Mouse (Mus musculus): ENCODE data around the gene Cavin2. TPM values are rescaled to one million over a fixed set of nuclear protein-coding genes. Genes with fewer than 3 reads are reported as not detected.

The Cavin2 gene
- polyA plus RNA-seq, 1 experiment from 2014 or later: 20.8 TPM

DNA sequence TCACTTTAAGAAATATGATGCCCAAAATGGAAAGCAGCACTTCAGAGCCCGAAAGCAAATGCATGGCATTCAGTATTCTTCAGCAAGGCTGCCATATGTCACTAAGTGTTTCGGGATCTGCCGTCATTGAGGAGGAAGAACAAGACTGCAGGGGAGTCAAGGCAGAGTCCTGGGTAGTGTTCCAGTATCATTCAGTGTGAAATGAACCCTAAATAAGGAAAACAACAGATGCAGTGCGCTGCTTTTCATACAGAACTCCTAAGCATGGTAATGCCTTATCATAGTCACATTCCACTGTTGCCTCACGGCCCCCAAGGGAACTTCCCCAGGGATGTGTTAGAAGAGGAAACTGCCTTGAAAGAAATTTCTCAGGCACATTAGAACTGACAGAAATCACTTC lies 21.8 kb upstream of the Cavin2 start:
- Histone ChIP-seq H3K27me3 (ENCODE audit: control insufficient read depth, insufficient read depth, low read length) (no peaks in the 10 kb centered on the region), H3K4me1 (ENCODE audit: control insufficient read depth, insufficient read depth, low read length) (peaks cover 14% of the 10 kb centered on the region; the same call in 1 of the 2 replicates), H3K9ac (ENCODE audit: low read depth, low read length) (no peak overlapping the region), H3K27ac (ENCODE audit: low read depth, low read length) (no peak overlapping the region), H3K9me3 (ENCODE audit: control insufficient read depth, low read length) (no peaks in the 10 kb centered on the region), H3K4me2 (replicated peaks; ENCODE audit: low read depth, low read length) (no peak overlapping the region), H3K36me3 (ENCODE audit: control insufficient read depth, insufficient read depth, low read length) (no peaks in the 10 kb centered on the region), H3K4me3 (ENCODE audit: low read length) (no peak overlapping the region)
- WGBS: 30% methylated on average over 5 of the region's 5 CpGs
- no peak for ATAC-seq (ENCODE audit: low FRiP score, low TSS enrichment)

DNA sequence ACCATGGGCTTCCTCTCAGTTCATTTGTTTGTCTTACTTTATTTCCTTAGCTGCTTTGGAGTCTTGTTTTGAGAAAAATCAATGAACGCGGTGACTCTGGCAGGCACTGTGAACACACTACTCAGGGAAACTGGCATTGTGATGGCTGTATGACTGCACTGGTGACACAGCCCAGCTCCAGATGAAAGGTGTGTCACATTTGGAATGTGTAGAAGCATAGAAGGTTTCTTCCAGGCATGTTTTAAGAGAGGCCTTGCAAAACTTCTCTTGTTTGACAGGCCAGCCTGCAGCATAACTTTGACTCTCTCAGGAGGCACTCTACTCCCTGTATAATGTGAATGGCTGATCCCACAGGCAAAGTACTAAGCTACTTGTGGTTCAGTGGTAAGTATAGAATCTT lies 20.7 kb upstream of the Cavin2 start:
- no peak overlapping the region for H3K27ac ChIP-seq (ENCODE audit: low read depth, low read length)
- 67% methylated on average over 2 of the region's 2 CpGs for WGBS
- no peak for ATAC-seq (ENCODE audit: low FRiP score, low TSS enrichment)
- no peaks in the 10 kb centered on the region for H3K36me3 ChIP-seq (ENCODE audit: control insufficient read depth, insufficient read depth, low read length)
- no peaks in the 10 kb centered on the region for H3K9me3 ChIP-seq (ENCODE audit: control insufficient read depth, low read length)
- H3K27me3 ChIP-seq (ENCODE audit: control insufficient read depth, insufficient read depth, low read length): no peaks in the 10 kb centered on the region
- peaks cover 14% of the 10 kb centered on the region; the same call in 1 of the 2 replicates for H3K4me1 ChIP-seq (ENCODE audit: control insufficient read depth, insufficient read depth, low read length)
- H3K4me2 ChIP-seq (replicated peaks; ENCODE audit: low read depth, low read length): no peak overlapping the region
- no peak overlapping the region for H3K4me3 ChIP-seq (ENCODE audit: low read length)
- no peak overlapping the region for H3K9ac ChIP-seq (ENCODE audit: low read depth, low read length)

DNA sequence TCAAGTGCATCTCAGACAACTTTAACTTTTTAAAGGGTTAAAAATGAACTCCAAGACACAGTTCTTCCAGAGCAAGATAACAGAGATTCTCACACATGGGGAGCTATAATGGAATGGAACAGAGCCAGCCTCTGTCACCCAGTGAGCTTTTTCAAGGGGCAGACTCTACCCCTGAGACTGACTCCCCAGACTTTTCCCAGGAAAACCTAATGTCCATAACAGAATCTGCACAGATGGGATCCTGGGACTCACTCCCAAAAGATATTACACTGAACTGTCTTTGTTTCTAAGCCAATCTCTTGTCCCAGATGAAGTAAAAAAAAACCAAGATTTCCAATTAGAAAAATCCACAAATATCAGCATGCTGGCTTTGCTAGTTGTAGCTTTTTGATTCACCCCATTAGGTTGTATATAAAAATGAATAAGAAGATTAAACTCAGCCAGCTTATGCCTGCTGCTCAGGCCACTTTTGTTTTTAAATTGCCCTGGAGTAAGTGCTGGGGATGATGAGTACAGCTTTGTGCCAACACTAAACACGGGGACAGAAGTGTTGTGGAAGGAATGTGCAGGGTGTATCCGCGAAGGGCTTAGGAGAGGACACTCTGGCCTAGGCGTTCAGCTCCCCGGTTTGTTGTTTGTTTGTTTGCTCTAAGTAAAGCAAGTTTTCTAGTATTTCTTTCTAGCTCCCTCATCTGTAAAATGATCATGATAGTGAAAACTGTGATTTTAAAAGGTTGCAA lies 18.6 kb upstream of the Cavin2 start:
- H3K4me1 ChIP-seq (ENCODE audit: control insufficient read depth, insufficient read depth, low read length): peaks cover 10% of the 10 kb centered on the region; the same call in 1 of the 2 replicates
- H3K9ac ChIP-seq (ENCODE audit: low read depth, low read length): no peak overlapping the region
- no peak overlapping the region for H3K4me2 ChIP-seq (replicated peaks; ENCODE audit: low read depth, low read length)
- no peak overlapping the region for H3K4me3 ChIP-seq (ENCODE audit: low read length)
- no peaks in the 10 kb centered on the region for H3K9me3 ChIP-seq (ENCODE audit: control insufficient read depth, low read length)
- no peak for ATAC-seq (ENCODE audit: low FRiP score, low TSS enrichment)
- no peaks in the 10 kb centered on the region for H3K36me3 ChIP-seq (ENCODE audit: control insufficient read depth, insufficient read depth, low read length)
- WGBS: 69% methylated on average over 5 of the region's 5 CpGs
- H3K27ac ChIP-seq (ENCODE audit: low read depth, low read length): no peak overlapping the region
- no peaks in the 10 kb centered on the region for H3K27me3 ChIP-seq (ENCODE audit: control insufficient read depth, insufficient read depth, low read length)

DNA sequence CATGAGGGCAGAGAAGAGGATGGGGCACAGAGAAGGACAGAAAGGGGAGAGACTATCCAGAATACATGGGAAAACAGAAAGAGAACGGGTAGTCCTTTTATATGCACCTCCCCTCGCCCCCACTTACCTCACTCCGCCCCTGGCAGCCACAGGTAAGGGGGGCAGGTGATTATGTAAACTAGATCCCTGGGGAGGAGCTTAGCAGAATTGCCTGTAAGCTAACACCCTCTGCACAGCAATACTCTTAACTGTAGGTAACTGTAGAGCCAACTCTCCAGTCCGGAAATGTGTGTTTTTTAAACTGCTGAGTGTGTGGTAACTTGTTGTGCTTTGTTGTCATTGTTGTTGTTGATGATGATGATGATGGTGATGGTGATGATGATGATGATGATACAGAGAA lies 17.1 kb upstream of the Cavin2 start:
- Histone ChIP-seq H3K27me3 (ENCODE audit: control insufficient read depth, insufficient read depth, low read length) (no peaks in the 10 kb centered on the region), H3K9me3 (ENCODE audit: control insufficient read depth, low read length) (no peaks in the 10 kb centered on the region), H3K4me2 (replicated peaks; ENCODE audit: low read depth, low read length) (no peak overlapping the region), H3K4me3 (ENCODE audit: low read length) (no peak overlapping the region), H3K4me1 (ENCODE audit: control insufficient read depth, insufficient read depth, low read length) (peaks cover 7% of the 10 kb centered on the region; the same call in 1 of the 2 replicates), H3K36me3 (ENCODE audit: control insufficient read depth, insufficient read depth, low read length) (no peaks in the 10 kb centered on the region), H3K27ac (ENCODE audit: low read depth, low read length) (no peak overlapping the region), H3K9ac (ENCODE audit: low read depth, low read length) (no peak overlapping the region)
- 55% methylated on average over 4 of the region's 4 CpGs for WGBS
- ATAC-seq (ENCODE audit: low FRiP score, low TSS enrichment): no peak

DNA sequence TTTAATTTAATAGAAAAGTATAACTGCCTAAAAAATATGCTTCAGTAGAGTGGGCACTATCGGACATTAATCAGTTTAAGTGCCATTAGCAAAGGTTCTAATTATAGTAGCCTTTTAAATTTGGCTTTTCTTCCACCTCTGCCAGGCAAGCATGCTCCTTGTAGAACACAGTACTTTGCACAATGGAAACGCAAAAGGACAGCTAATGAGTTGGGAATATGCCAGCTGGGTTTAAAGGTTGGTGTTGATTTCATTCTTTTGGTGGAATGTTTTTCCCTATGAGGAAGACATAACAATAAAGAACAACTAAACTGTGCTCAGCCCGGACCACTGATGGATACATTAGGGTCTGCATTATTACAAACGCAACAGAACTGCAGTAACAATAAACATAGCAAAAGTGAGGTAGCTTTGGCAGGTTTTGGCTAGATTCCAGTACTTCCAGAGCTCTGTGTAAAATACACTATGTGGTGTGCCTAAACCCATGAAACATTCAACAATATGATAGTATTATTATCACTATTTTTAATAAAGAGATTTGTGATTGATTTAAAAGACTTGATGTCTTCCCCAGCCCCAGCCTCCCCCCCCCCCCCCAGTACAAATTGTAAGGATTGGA lies 16.2 kb upstream of the Cavin2 start:
- no peaks in the 10 kb centered on the region for H3K36me3 ChIP-seq (ENCODE audit: control insufficient read depth, insufficient read depth, low read length)
- no peaks in the 10 kb centered on the region for H3K4me1 ChIP-seq (ENCODE audit: control insufficient read depth, insufficient read depth, low read length)
- 74% methylated on average over 4 of the region's 4 CpGs for WGBS
- H3K9ac ChIP-seq (ENCODE audit: low read depth, low read length): no peak overlapping the region
- H3K9me3 ChIP-seq (ENCODE audit: control insufficient read depth, low read length): no peaks in the 10 kb centered on the region
- no peak overlapping the region for H3K27ac ChIP-seq (ENCODE audit: low read depth, low read length)
- H3K4me2 ChIP-seq (replicated peaks; ENCODE audit: low read depth, low read length): no peak overlapping the region
- H3K27me3 ChIP-seq (ENCODE audit: control insufficient read depth, insufficient read depth, low read length): no peaks in the 10 kb centered on the region
- no peak overlapping the region for H3K4me3 ChIP-seq (ENCODE audit: low read length)
- ATAC-seq (ENCODE audit: low FRiP score, low TSS enrichment): no peak

DNA sequence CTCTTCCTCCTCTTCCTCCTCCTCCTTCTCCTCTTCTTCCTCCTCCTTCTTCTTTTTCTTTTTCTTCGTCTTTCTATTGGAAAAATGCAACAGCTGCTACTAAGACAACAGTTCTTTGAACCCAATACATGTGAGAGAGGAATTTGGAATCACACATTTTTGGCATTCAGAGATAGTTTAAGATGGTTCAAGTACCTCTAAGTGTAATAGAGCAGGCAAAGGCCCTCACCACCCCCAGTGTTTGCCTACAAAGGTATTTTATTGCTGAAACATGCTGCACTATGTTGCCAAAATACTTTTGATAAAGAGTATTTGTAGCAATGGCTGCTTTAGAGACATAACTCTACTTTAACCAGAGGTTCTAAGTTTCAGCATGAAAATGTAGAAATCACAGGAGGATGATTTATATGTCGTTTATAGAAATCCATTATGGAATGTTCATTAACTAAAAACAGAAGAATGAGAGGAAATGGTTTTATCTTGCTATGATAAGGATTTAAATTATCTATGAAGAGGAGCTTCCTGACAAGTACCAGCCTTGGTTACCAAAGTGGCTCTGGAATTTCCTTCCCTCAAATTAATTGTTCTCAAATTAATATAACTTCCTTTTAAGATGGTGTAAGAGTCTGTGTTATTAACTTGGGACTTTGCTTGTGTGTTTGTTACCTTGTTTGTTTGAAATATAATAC lies 10.9 kb upstream of the Cavin2 start:
- H3K9me3 ChIP-seq (ENCODE audit: control insufficient read depth, low read length): no peaks in the 10 kb centered on the region
- no peaks in the 10 kb centered on the region for H3K4me1 ChIP-seq (ENCODE audit: control insufficient read depth, insufficient read depth, low read length)
- no peak overlapping the region for H3K4me3 ChIP-seq (ENCODE audit: low read length)
- WGBS: 83% methylated on average over 2 of the region's 2 CpGs
- no peak overlapping the region for H3K27ac ChIP-seq (ENCODE audit: low read depth, low read length)
- no peak overlapping the region for H3K9ac ChIP-seq (ENCODE audit: low read depth, low read length)
- no peaks in the 10 kb centered on the region for H3K36me3 ChIP-seq (ENCODE audit: control insufficient read depth, insufficient read depth, low read length)
- no peak overlapping the region for H3K4me2 ChIP-seq (replicated peaks; ENCODE audit: low read depth, low read length)
- ATAC-seq (ENCODE audit: low FRiP score, low TSS enrichment): no peak
- H3K27me3 ChIP-seq (ENCODE audit: control insufficient read depth, insufficient read depth, low read length): no peaks in the 10 kb centered on the region

DNA sequence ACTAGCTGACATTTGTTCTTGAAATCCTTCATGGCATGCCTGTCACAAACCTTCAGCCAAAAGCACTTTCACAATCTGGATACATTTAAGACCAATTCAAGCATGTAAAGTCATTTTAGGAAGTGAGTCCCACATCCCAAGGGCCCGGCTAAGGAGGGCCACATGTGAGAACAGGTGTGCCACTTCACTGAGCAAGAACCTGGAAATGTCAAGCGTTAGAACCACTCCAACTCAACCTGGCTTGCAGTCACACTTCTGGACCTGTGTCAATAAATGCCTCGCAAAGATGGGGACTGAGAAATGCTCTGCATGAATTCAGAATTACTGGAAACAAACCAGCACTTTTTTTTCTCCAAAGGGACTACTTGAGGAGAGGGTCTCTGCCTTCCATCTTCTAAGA lies 725 bp upstream of the Cavin2 start:
- Histone ChIP-seq H3K27ac (ENCODE audit: low read depth, low read length) (peak overlapping the region; percentile 62; the same call in 1 of the 2 replicates), H3K4me3 (ENCODE audit: low read length) (no peak overlapping the region)
- 62% methylated on average over 3 of the region's 3 CpGs for WGBS

DNA sequence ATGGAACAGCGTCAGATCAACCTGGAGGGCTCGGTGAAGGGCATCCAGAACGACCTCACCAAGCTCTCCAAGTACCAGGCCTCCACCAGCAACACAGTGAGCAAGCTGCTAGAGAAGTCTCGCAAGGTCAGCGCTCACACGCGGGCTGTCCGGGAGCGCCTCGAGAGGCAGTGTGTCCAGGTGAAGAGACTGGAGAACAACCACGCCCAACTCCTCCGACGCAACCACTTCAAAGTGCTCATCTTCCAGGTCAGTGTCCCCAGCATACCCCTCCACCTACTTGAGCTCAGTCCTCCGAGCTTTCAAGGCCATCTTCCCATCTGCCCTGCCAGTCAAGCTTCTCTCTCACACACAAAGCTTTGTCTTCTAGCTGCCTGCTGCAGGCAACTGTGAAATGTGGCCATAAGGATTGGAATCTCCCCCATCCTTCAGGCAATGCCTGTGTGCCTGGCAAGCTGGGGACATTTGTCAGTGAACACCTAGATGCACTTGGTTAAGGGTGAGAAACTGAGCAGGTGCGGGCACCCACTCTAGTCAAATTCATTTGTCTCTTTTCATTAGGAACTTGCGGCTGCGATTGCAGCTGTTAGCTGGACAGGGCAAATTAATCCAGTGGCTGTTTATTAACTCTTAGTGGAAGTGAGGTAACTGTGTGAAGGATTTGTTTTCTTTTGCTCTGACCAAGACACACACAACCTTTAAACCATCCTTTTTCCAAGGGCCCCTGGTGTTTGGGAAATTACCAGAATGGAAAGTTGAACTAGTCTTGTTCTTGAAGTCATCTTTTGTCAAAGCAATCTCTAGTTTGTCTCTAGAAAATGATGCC lies 907 bp downstream of the Cavin2 start:
- no peaks in the 10 kb centered on the region for H3K9me3 ChIP-seq (ENCODE audit: control insufficient read depth, low read length)
- peak overlapping the region; percentile 34 for H3K4me2 ChIP-seq (replicated peaks; ENCODE audit: low read depth, low read length)
- WGBS: 76% methylated on average over 17 of the region's 17 CpGs
- H3K36me3 ChIP-seq (ENCODE audit: control insufficient read depth, insufficient read depth, low read length): no peaks in the 10 kb centered on the region
- H3K27me3 ChIP-seq (ENCODE audit: control insufficient read depth, insufficient read depth, low read length): no peaks in the 10 kb centered on the region
- H3K9ac ChIP-seq (ENCODE audit: low read depth, low read length): peak overlapping the region; percentile 35; the same call in 1 of the 2 replicates
- peak overlapping the region; percentile 44; the same call in 1 of the 2 replicates for H3K27ac ChIP-seq (ENCODE audit: low read depth, low read length)
- peak overlapping the region; percentile 26 for H3K4me3 ChIP-seq (ENCODE audit: low read length)
- ATAC-seq (ENCODE audit: low FRiP score, low TSS enrichment): peak; percentile 25; the same call in 1 of the 2 replicates
- H3K4me1 ChIP-seq (ENCODE audit: control insufficient read depth, insufficient read depth, low read length): peaks cover 14% of the 10 kb centered on the region

More for the DNA sequence above, 725 bp upstream of the Cavin2 start:
- Histone ChIP-seq H3K27me3 (ENCODE audit: control insufficient read depth, insufficient read depth, low read length) (no peaks in the 10 kb centered on the region), H3K36me3 (ENCODE audit: control insufficient read depth, insufficient read depth, low read length) (no peaks in the 10 kb centered on the region), H3K9ac (ENCODE audit: low read depth, low read length) (no peak overlapping the region), H3K9me3 (ENCODE audit: control insufficient read depth, low read length) (no peaks in the 10 kb centered on the region), H3K4me2 (replicated peaks; ENCODE audit: low read depth, low read length) (peak overlapping the region; percentile 34), H3K4me1 (ENCODE audit: control insufficient read depth, insufficient read depth, low read length) (peaks cover 14% of the 10 kb centered on the region)
- no peak for ATAC-seq (ENCODE audit: low FRiP score, low TSS enrichment)
